Mouse (Mus musculus) inflammation-experienced regulatory T-cells, adult 16 weeks (primary cell): ENCODE measurements around the gene Retn. TPM values are rescaled to one million over a fixed set of nuclear protein-coding genes. Genes with fewer than 3 reads are reported as not detected.

ENCODE experiments used
- polyA plus RNA-seq: library from polyadenylated mRNA; unstranded; fragments of 100-300 nt; shearing (Covaris generic); gene quantifications from one replicate; pipeline ENCODE4 v1.2.1, GENCODE M21; 2017

Retn gene
- polyA plus RNA-seq, result not detected

GRCm38 (mm10) chr8:3655526-3655925, at the start of gene Retn:
Gene Retn (plus strand): TSS chr8:3655770.

GRCm38 (mm10) chr8:3621199-3621970, 34.2 kb upstream of the Retn start, which contains the start of the genes Xab2 and Pet100:
Gene Xab2 (minus strand): TSS chr8:3621316.
Gene Pet100 (plus strand): TSS chr8:3621548.

GRCm38 (mm10) chr8:3625445-3625844, 30.1 kb upstream of the Retn start, which contains the start of gene Pcp2:
Gene Pcp2 (minus strand): TSS chr8:3625545.

GRCm38 (mm10) chr8:3630647-3631477, 24.7 kb upstream of the Retn start, which contains the start of gene Stxbp2:
Gene Stxbp2 (plus strand): TSS chr8:3630955.

GRCm38 (mm10) chr8:3665507-3665906, 9.9 kb downstream of the Retn start, which contains the start of gene Mcemp1:
Gene Mcemp1 (plus strand): TSS chr8:3665754.

GRCm38 (mm10) chr8:3671980-3672491, 16.5 kb downstream of the Retn start, which contains the start of gene Fcor:
Gene Fcor (minus strand): TSS chr8:3672362.

GRCm38 (mm10) chr8:3676131-3676992, 20.8 kb downstream of the Retn start, which contains the start of gene Trappc5:
Gene Trappc5 (plus strand): TSS chr8:3676299.

GRCm38 (mm10) chr8:3694121-3694520, 38.6 kb downstream of the Retn start, which contains the start of gene Fcer2a:
Gene Fcer2a (minus strand): TSS chr8:3694175.

Other genes with a start within 250 kb of the Retn start
- gene Pex11g, start 188.1 kb upstream of the Retn start, polyA plus RNA-seq, result 6.0 TPM
- not detected for gene Tex45, start 184.9 kb upstream of the Retn start, polyA plus RNA-seq
- gene Zfp358, start 162.6 kb upstream of the Retn start, polyA plus RNA-seq, result 4.7 TPM
- gene Mcoln1, start 155.3 kb upstream of the Retn start, polyA plus RNA-seq, result 44.5 TPM
- 64.1 TPM for gene Pnpla6, start 140.4 kb upstream of the Retn start, polyA plus RNA-seq
- not detected for gene C330021F23Rik, start 87.8 kb upstream of the Retn start, polyA plus RNA-seq
- gene Camsap3, start 68.5 kb upstream of the Retn start, polyA plus RNA-seq, result 0.13 TPM
- 137 TPM for gene Xab2, start 34.5 kb upstream of the Retn start, polyA plus RNA-seq
- gene Pet100, start 34.2 kb upstream of the Retn start, polyA plus RNA-seq, result 127 TPM
- not detected for gene Pcp2, start 30.2 kb upstream of the Retn start, polyA plus RNA-seq
- gene Stxbp2, start 24.8 kb upstream of the Retn start, polyA plus RNA-seq, result 231 TPM
- not detected for gene Mcemp1, start 10.0 kb downstream of the Retn start, polyA plus RNA-seq
- not detected for gene Fcor, start 16.6 kb downstream of the Retn start, polyA plus RNA-seq
- gene Trappc5, start 20.5 kb downstream of the Retn start, polyA plus RNA-seq, result 40.6 TPM
- gene Fcer2a, start 38.4 kb downstream of the Retn start, polyA plus RNA-seq, result 3.1 TPM
- gene Clec4g, start 64.9 kb downstream of the Retn start, polyA plus RNA-seq, result not detected
- gene Cd209a, start 93.2 kb downstream of the Retn start, polyA plus RNA-seq, result 0.46 TPM
- gene Cd209e, start 198.5 kb downstream of the Retn start, polyA plus RNA-seq, result not detected
- not detected for gene Cd209d, start 222.8 kb downstream of the Retn start, polyA plus RNA-seq